In genomic region chr11:96076221-96077105, GRCm38 (mm10) we compare ENCODE assay signal across 8 mouse cellular contexts. TPM values are rescaled to one million over a fixed set of nuclear protein-coding genes. Genes with fewer than 3 reads are reported as not detected.
A peak's percentile ranks its signal among the peaks of the same experiment; 100 is the strongest.
DNase-seq lines count a peak whose midpoint lies in the region; ATAC-seq lines count a peak whose summit lies in the region.

No protein-coding gene starts in this region.

- H3K9me3 ChIP-seq in heart, embryonic 10.5 days: no peaks in the 10 kb centered on the region
- H3K9me3 ChIP-seq in heart, embryonic 16.5 days (replicated peaks; ENCODE audit: control insufficient read depth, low read length): no peaks in the 10 kb centered on the region
- H3K9me3 ChIP-seq in midbrain, embryonic 10.5 days (replicated peaks): no peaks in the 10 kb centered on the region

- peak overlapping the region; percentile 84 for H3K4me3 ChIP-seq in heart, embryonic 10.5 days
- H3K4me3 ChIP-seq in heart, embryonic 16.5 days (ENCODE audit: low read length): peak overlapping the region; percentile 40
- H3K4me3 ChIP-seq in midbrain, embryonic 10.5 days: peak overlapping the region; percentile 89

- no peaks in the 10 kb centered on the region for H3K27me3 ChIP-seq in heart, embryonic 10.5 days (ENCODE audit: insufficient read depth, poor library complexity, severe bottlenecking)
- no peaks in the 10 kb centered on the region for H3K27me3 ChIP-seq in heart, embryonic 16.5 days (ENCODE audit: control insufficient read depth, insufficient read depth, low read length)
- H3K27me3 ChIP-seq in midbrain, embryonic 10.5 days (ENCODE audit: low read depth, poor library complexity, severe bottlenecking): no peaks in the 10 kb centered on the region

- no peak for DNase-seq in heart, embryonic 10.5 days (ENCODE audit: low spot score)
- no peak for DNase-seq in heart, adult 18-20 months
- peak; percentile 69 for DNase-seq in ES-CJ7 (ENCODE audit: low read depth, low spot score)
- no peak for DNase-seq in midbrain, embryonic 10.5 days (ENCODE audit: low spot score)
- DNase-seq in layer of hippocampus, postnatal 10 days (ENCODE audit: low spot score in 2 of 2): no peak
- DNase-seq in frontal cortex, postnatal 10 days (ENCODE audit: low spot score in 2 of 2): no peak
- DNase-seq in cerebellum, postnatal 25 days: no peak

- ATAC-seq in heart, embryonic 16.5 days (replicated peaks; ENCODE audit: extremely low read depth, insufficient read depth, low FRiP score): no peak

- H3K27ac ChIP-seq in heart, embryonic 10.5 days: peak overlapping the region; percentile 86
- H3K27ac ChIP-seq in heart, embryonic 16.5 days (ENCODE audit: low read length): peak overlapping the region; percentile 66
- peak overlapping the region; percentile 83 for H3K27ac ChIP-seq in midbrain, embryonic 10.5 days (replicated peaks)

- H3K36me3 ChIP-seq in heart, embryonic 10.5 days: peaks cover 17% of the 10 kb centered on the region
- peaks cover 8% of the 10 kb centered on the region; the same call in 1 of the 2 replicates for H3K36me3 ChIP-seq in heart, embryonic 16.5 days (ENCODE audit: control insufficient read depth, insufficient read depth)
- peaks cover 18% of the 10 kb centered on the region for H3K36me3 ChIP-seq in midbrain, embryonic 10.5 days

- peak overlapping the region; percentile 40; the same call in 1 of the 2 replicates for H3K9ac ChIP-seq in heart, embryonic 16.5 days (ENCODE audit: low read length)

- WGBS in heart, embryonic 10.5 days: 63% methylated on average over 13 of the region's 13 CpGs
- 60% methylated on average over 13 of the region's 13 CpGs for WGBS in heart, embryonic 16.5 days
- WGBS in midbrain, embryonic 10.5 days: 69% methylated on average over 13 of the region's 13 CpGs

- H3K4me1 ChIP-seq in heart, embryonic 10.5 days: peaks cover 26% of the 10 kb centered on the region
- H3K4me1 ChIP-seq in heart, embryonic 16.5 days (ENCODE audit: control insufficient read depth, insufficient read depth, low read length): peaks cover 9% of the 10 kb centered on the region
- H3K4me1 ChIP-seq in midbrain, embryonic 10.5 days: peaks cover 18% of the 10 kb centered on the region

- peak overlapping the region; percentile 63 for H3K4me2 ChIP-seq in heart, embryonic 16.5 days (ENCODE audit: low read depth, low read length)

RNA-seq across cellular contexts. Expression of gene Atp5g1, which starts 1.0 kb away (rescaled TPM):
- 1,240 and 1,624 TPM in 2 replicates for polyA plus RNA-seq in heart, embryonic 10.5 days (2016; fragmentation: Nextera tagmentation; extraction: Ambion mirVana)
- 1,000 to 10,000 TPM; 3,280 to 3,727 TPM for total RNA-seq in heart, adult 18-20 months (2021)
- polyA plus RNA-seq in heart, embryonic 16.5 days (2015; fragmentation: Nextera tagmentation; extraction: Ambion mirVana): 2,218 and 2,299 TPM in 2 replicates
- polyA plus RNA-seq in midbrain, embryonic 10.5 days (2016; fragmentation: Nextera tagmentation; extraction: Ambion mirVana): 534 and 550 TPM in 2 replicates
- 100 to 1,000 TPM; 583 to 624 TPM for total RNA-seq in layer of hippocampus, postnatal 10 days (2021)

RNA-seq across cellular contexts. Expression of gene Ube2z, which starts 11.3 kb away (rescaled TPM):
- 35.2 and 44.4 TPM in 2 replicates for polyA plus RNA-seq in heart, embryonic 10.5 days (2016; fragmentation: Nextera tagmentation; extraction: Ambion mirVana)
- 10 to 100 TPM; 32.0 to 32.3 TPM for total RNA-seq in heart, adult 18-20 months (2021)
- polyA plus RNA-seq in heart, embryonic 16.5 days (2015; fragmentation: Nextera tagmentation; extraction: Ambion mirVana): 29.1 and 31.4 TPM in 2 replicates
- polyA plus RNA-seq in midbrain, embryonic 10.5 days (2016; fragmentation: Nextera tagmentation; extraction: Ambion mirVana): 25.0 and 27.0 TPM in 2 replicates
- 10 to 100 TPM; 56.6 to 57.8 TPM for total RNA-seq in layer of hippocampus, postnatal 10 days (2021)

RNA-seq across cellular contexts. Expression of gene Calcoco2, which starts 35.3 kb away (rescaled TPM):
- 0.13 TPM in 1 of 2 replicates, not detected in the other for polyA plus RNA-seq in heart, embryonic 10.5 days (2016; fragmentation: Nextera tagmentation; extraction: Ambion mirVana)
- total RNA-seq in heart, adult 18-20 months (2021): not detected
- polyA plus RNA-seq in heart, embryonic 16.5 days (2015; fragmentation: Nextera tagmentation; extraction: Ambion mirVana): 0.11 TPM in 1 of 2 replicates, not detected in the other
- not detected in 2 replicates for polyA plus RNA-seq in midbrain, embryonic 10.5 days (2016; fragmentation: Nextera tagmentation; extraction: Ambion mirVana)
- not detected for total RNA-seq in layer of hippocampus, postnatal 10 days (2021)

RNA-seq across cellular contexts. Expression of gene Snf8, which starts 41.8 kb away (rescaled TPM):
- polyA plus RNA-seq in heart, embryonic 10.5 days (2016; fragmentation: Nextera tagmentation; extraction: Ambion mirVana): 88.3 and 102 TPM in 2 replicates
- total RNA-seq in heart, adult 18-20 months (2021): 10 to 100 TPM; 43.6 to 44.9 TPM
- 69.3 and 72.0 TPM in 2 replicates for polyA plus RNA-seq in heart, embryonic 16.5 days (2015; fragmentation: Nextera tagmentation; extraction: Ambion mirVana)
- polyA plus RNA-seq in midbrain, embryonic 10.5 days (2016; fragmentation: Nextera tagmentation; extraction: Ambion mirVana): 106 and 110 TPM in 2 replicates
- 10 to 100 TPM; 91.6 to 93.2 TPM for total RNA-seq in layer of hippocampus, postnatal 10 days (2021)

RNA-seq across cellular contexts. Expression of gene Gip, which starts 52.1 kb away (rescaled TPM):
- not detected in 2 replicates for polyA plus RNA-seq in heart, embryonic 10.5 days (2016; fragmentation: Nextera tagmentation; extraction: Ambion mirVana)
- not detected for total RNA-seq in heart, adult 18-20 months (2021)
- not detected in 2 replicates for polyA plus RNA-seq in heart, embryonic 16.5 days (2015; fragmentation: Nextera tagmentation; extraction: Ambion mirVana)
- polyA plus RNA-seq in midbrain, embryonic 10.5 days (2016; fragmentation: Nextera tagmentation; extraction: Ambion mirVana): not detected in 2 replicates
- not detected for total RNA-seq in layer of hippocampus, postnatal 10 days (2021)
